Mouse (Mus musculus) hindbrain, embryonic 11.5 days (tissue): ENCODE measurements around the gene Ubl4b. TPM values are rescaled to one million over a fixed set of nuclear protein-coding genes. Genes with fewer than 3 reads are reported as not detected.

Experiments used
- ATAC-seq: fragments of 200-750 bp; cut with Nextera tagmentation; 2 replicates; pipeline ENCODE4 v1.8.0; 2017; ENCODE audit warnings: mild to moderate bottlenecking, moderate TSS enrichment, moderate library complexity; ENCODE audit not compliant: low FRiP score
- DNase-seq: peaks from one replicate; pipeline ENCODE4 v3.0.0-alpha.2; 2015; ENCODE audit warnings: low spot score
- H3K27ac ChIP-seq: fragments of 300-500 bp; sonication (generic); 2 replicates; pipeline ENCODE4 v1.5.1; 2014; ENCODE audit warnings: mild to moderate bottlenecking, low read depth, low read length
- H3K27me3 ChIP-seq: fragments of 300-500 bp; sonication (generic); 2 replicates; pipeline ENCODE4 v1.6.1; 2014; ENCODE audit warnings: mild to moderate bottlenecking, low read length, moderate library complexity, mixed read lengths; ENCODE audit not compliant: control insufficient read depth, insufficient read depth
- H3K36me3 ChIP-seq: fragments of 300-500 bp; sonication (generic); 2 replicates; pipeline ENCODE4 v1.6.1; 2014; ENCODE audit warnings: mild to moderate bottlenecking, low read length, moderate library complexity, mixed read lengths; ENCODE audit not compliant: control insufficient read depth, insufficient read depth
- H3K4me1 ChIP-seq: fragments of 300-500 bp; sonication (generic); replicated peaks from 2 replicates; pipeline ENCODE4 v1.6.1; 2014; ENCODE audit warnings: low read length, mixed read lengths; ENCODE audit not compliant: control insufficient read depth, insufficient read depth
- H3K4me2 ChIP-seq: fragments of 300-500 bp; sonication (generic); replicated peaks from 2 replicates; pipeline ENCODE4 v1.6.1; 2014; ENCODE audit warnings: mild to moderate bottlenecking, low read depth, low read length
- H3K4me3 ChIP-seq: fragments of 300-500 bp; sonication (generic); 2 replicates; pipeline ENCODE4 v1.5.1; 2014; ENCODE audit warnings: low read depth, low read length
- H3K9ac ChIP-seq: fragments of 300-500 bp; sonication (generic); 2 replicates; pipeline ENCODE4 v1.6.1; 2014; ENCODE audit warnings: low read depth, low read length
- H3K9me3 ChIP-seq: fragments of 300-500 bp; sonication (generic); 2 replicates; pipeline ENCODE4 v1.6.1; 2016; ENCODE audit warnings: low read length; ENCODE audit not compliant: control insufficient read depth
- WGBS: fragments of 180-500 bp; shearing (Covaris S2); extraction: QIAGEN DNeasy Blood & Tissue Kit; methylation state at CpG from one replicate; pipeline ENCODE4 v1.1.7; 2014; 5-methylcytosine and 5-hydroxymethylcytosine counted together
- polyA plus RNA-seq: library from polyadenylated mRNA; unstranded; fragments of >200 nt; fragmentation: Nextera tagmentation; extraction: Ambion mirVana; gene quantifications from 2 replicates; pipeline ENCODE4 v1.2.1, GENCODE M21; 2014

Gene Ubl4b
- polyA plus RNA-seq, 1 experiment from 2014 or later, result not detected

- Histone ChIP-seq H3K4me3 (no peak overlapping the region), H3K36me3 (no peaks in the 10 kb centered on the region), H3K9me3 (no peaks in the 10 kb centered on the region), H3K4me1 (0 out of 2 replicates have a peak, but pooled peaks cover 2% of the 10 kb centered on the region), H3K4me2 (no peak overlapping the region), H3K9ac (no peak overlapping the region), H3K27ac (no peak overlapping the region), H3K27me3 (no peaks in the 10 kb centered on the region)
- no peak for DNase-seq
- ATAC-seq, result peak; percentile 53; the same call in 1 of the 2 replicates
- WGBS, result 26% methylated on average over 4 of the region's 4 CpGs
Observed at GRCm38 (mm10) chr3:107505464-107506367, 49.2 kb downstream of the Ubl4b start.

GRCm38 (mm10) chr3:107504542-107504941 is 50.3 kb downstream of the Ubl4b start:
- ATAC-seq (no peak), DNase-seq (no peak)
- H3K9ac ChIP-seq, result no peak overlapping the region
- 71% methylated on average over 1 of the region's 1 CpGs for WGBS
- no peaks in the 10 kb centered on the region for H3K9me3 ChIP-seq
- H3K36me3 ChIP-seq, result no peaks in the 10 kb centered on the region
- 0 out of 2 replicates have a peak, but pooled peaks cover 2% of the 10 kb centered on the region for H3K4me1 ChIP-seq
- H3K27me3 ChIP-seq, result no peaks in the 10 kb centered on the region
- no peak overlapping the region for H3K27ac ChIP-seq
- H3K4me2 ChIP-seq, result no peak overlapping the region
- H3K4me3 ChIP-seq, result no peak overlapping the region

- no peak overlapping the region for H3K27ac ChIP-seq
- ATAC-seq, result no peak
- H3K4me1 ChIP-seq, result 0 out of 2 replicates have a peak, but pooled peaks cover 2% of the 10 kb centered on the region
- H3K27me3 ChIP-seq, result no peaks in the 10 kb centered on the region
- H3K9ac ChIP-seq, result no peak overlapping the region
- H3K36me3 ChIP-seq, result no peaks in the 10 kb centered on the region
- H3K9me3 ChIP-seq, result no peaks in the 10 kb centered on the region
- no peak overlapping the region for H3K4me2 ChIP-seq
- WGBS, result 80% methylated on average over 2 of the region's 2 CpGs
- no peak overlapping the region for H3K4me3 ChIP-seq
- no peak for DNase-seq
Observed at GRCm38 (mm10) chr3:107503716-107504115, 51.2 kb downstream of the Ubl4b start.

Other genes starting within 250 kb of the Ubl4b start
- 16.3 and 19.5 TPM in 2 replicates for gene Rbm15, start 221.4 kb downstream of the Ubl4b start, polyA plus RNA-seq
- 0.22 and 0.25 TPM in 2 replicates for gene Kcnc4, start 95.5 kb downstream of the Ubl4b start, polyA plus RNA-seq
- 1.9 and 3.5 TPM in 2 replicates for gene Slc6a17, start 37.1 kb downstream of the Ubl4b start, polyA plus RNA-seq
- gene Alx3, start 40.0 kb upstream of the Ubl4b start, polyA plus RNA-seq, result 0.73 and 1.5 TPM in 2 replicates
- not detected in 2 replicates for gene Gm10961, start 76.2 kb upstream of the Ubl4b start, polyA plus RNA-seq
- gene Strip1, start 76.6 kb upstream of the Ubl4b start, polyA plus RNA-seq, result 85.1 and 100 TPM in 2 replicates
- 117 and 123 TPM in 2 replicates for gene Ahcyl1, start 141.5 kb upstream of the Ubl4b start, polyA plus RNA-seq
- 5.3 and 6.0 TPM in 2 replicates for gene Csf1, start 205.4 kb upstream of the Ubl4b start, polyA plus RNA-seq